Mouse (Mus musculus) regulatory T cell (primary cell): ENCODE data around the gene Kif1bp.
"Not testable (repeated sequence)": the region's sequence is repeated elsewhere in the genome, so short reads cannot be mapped to it uniquely, and the experiment has no call there.

Experiments
- in situ Hi-C: fragments of 300-600 bp; cut with MboI, MseI; formaldehyde crosslinking; loops from one replicate; pipeline ENCODE4 v1.15.1; 2025; ENCODE audit warnings: high pct_unique_total_duplicates

Gene Kif1bp

DNA sequence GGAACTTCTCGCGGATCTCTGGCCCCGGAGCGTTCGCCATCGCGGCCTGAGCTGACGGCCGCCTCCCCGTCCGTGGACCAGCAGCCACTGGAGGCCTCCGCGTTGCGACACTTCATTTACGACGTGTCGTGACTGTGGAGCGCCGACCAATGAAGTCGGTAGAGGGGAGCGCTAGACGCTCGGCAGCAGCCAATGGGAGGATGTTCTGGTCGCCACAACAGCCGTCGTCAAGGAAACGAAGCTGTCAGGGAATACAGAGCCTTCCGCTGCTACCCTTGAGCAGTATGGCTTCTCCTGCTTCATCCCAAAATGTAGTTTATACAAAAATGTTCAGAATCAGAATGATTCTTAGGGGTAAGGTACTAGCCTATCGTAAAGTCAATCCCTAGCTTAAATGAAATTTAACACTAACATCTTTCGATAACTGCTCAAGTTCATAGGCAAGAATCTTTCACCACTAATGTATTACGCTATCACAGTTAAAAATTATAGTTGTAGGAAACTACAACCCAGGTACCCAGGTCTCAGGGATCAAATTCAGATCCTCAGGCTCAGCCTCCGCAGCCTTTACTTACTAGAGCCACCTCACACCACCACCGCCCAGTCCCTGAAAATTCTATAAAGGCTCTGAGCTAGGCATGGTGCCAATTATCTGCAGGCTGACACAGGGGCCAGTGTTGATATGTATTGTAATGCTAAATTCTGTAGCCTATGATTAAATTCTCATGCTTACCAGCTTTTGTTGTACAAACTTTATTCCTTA lies at the start of gene Kif1bp:
Gene Kif1bp, minus strand, starts transcription at position 120 of the 763 bp plus-strand sequence.
- in situ Hi-C loops: no loop called here

DNA sequence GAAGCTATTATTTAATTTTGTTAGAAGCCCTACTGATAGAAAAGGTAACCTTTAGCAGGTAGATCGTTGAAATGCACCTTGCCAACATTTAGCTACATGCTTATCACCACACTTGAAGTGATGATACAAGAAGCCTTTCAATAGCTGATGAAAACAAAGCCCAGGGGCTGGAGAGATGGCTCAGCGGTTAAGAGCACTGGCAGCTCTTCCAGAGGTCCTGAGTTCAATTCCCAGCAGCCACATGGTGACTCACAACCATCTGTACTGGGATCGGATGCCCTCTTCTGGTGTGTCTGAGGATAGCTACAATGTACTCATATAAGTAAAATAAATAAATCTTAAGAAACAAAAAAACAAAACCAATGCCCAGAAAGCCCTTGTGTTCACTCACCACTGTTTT lies 25.9 kb upstream of the Kif1bp start:
- in situ Hi-C loops: no loop called here

DNA sequence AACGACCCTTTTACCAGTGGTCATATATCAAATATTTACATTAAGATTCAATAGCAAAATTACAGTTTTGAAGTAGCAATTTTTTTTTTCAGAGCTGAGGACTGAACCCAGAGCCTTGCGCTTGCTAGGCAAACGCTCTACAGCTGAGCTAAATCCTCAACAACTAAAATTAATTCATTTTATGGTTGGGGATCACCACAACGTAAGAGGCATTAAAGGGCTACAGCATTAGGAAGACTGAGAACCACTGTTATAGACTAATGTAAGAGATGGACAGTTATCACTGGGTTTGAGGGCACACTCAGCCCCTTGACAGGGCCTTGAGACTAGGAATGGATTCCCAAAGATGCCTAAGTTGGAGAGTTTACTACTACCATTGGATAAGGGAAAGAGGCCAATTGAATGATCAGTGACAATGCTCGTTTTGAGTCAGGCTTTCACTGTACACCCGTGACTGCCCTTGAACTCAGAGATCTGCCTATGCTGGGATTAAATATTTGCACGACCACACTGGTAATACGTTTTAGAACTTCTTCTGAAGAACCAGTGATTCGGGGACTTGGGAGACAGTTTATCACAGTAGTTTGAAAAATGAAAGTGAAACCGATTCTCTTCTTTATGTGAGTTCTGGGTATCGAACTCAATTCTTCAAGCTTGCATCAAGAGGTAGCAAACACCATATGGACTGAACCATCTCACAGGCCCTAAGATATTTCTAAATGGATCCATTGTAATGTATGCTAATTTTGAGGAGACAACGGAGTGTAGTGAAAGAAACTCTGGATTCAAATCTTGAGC lies 25.2 kb upstream of the Kif1bp start:
- in situ Hi-C loops: no loop called here

DNA sequence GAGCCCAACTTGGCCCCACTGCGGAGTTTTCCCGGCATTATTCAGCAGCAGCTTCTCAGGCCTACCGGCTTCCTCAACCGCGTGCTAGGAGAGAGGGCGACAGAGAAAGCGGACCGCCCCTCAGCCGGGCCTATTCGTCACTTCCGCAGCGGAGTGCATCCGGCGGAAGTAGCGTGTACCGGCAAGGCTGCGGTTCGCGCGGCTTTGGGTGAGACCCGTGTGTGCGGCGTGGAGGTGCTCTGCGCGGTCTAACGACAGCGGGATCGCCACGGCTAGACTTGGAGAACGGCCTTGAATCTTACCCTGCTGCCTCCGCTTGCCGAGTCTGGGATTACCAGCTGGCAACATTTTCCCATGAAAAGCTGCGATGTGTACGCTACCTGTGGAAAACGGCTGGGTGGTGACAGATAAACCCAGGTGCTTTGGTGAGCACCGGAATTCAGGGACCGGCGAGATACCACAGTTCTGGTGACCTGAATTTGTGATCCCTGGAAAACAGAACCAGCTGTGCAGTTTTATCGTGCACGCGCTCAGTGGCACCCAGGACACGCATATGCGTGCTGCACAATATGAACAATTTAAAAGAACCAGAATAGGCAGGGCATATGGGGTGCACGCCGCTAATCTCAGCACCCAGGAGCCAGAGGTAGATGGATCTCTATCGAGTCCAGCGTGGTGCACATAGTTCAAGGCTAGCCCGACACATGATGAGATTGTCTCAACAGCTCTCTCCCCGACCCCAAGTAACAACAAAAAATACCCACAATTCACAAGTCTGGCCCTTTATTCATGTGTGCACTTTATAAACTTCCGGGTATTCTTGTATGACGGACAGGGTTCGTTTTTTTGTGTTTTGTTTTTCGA lies 24.2 kb upstream of the Kif1bp start, which contains the start of gene Ddx21:
Gene Ddx21, minus strand, starts transcription at position 105 of the 864 bp plus-strand sequence.
- in situ Hi-C loops: no loop called here

DNA sequence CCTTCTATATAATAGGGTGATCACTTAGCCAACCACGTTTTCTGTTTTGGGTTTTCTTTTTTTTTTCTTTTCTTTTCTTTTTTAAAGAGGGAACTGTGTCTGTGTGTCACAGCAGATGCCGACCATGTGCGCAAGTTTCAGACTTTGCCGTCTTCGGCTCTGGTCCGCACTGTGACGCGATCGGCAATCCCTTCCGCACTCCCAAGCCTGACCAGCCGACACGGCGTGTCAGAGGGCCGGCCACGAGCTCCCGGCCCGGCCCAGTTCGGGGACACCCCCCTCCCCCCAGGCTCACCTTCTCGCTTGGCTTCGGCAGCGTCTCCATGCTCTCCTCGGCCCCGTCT lies 23.5 kb upstream of the Kif1bp start:
- in situ Hi-C loops: no loop called here

DNA sequence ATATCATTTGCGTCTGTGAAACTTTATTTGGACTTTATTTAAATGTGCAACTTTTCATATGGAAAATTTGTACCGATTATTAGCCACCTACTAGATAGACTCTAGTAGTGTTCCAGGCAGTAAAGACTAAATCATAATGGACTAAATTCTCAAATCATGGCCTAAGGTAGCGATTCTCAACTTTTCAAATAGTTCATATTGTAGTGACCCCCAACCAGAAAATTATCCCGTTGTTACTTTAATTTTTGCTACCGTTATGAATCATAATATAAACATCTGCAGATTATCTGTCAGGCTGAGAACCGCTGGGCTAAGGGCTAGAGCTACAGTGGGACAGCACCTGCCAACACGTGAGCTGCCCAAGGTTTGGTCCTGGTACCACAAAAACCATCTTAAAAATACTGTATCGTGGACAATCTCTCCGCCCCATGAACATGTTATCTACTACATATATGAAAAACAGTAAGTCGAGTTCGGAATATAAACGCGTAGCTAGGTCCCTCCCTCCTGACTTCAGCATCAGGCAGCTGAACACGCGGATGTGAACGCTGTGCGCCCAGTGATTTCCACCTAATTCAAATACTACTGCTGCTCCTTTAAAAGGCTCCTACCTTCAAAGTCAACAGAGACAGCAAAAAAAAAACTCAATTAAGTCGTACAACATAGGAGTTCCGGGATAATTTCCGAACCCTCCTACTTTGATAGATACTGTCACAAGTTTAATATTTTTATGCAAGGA lies 23.0 kb upstream of the Kif1bp start:
- in situ Hi-C loops: no loop called here

DNA sequence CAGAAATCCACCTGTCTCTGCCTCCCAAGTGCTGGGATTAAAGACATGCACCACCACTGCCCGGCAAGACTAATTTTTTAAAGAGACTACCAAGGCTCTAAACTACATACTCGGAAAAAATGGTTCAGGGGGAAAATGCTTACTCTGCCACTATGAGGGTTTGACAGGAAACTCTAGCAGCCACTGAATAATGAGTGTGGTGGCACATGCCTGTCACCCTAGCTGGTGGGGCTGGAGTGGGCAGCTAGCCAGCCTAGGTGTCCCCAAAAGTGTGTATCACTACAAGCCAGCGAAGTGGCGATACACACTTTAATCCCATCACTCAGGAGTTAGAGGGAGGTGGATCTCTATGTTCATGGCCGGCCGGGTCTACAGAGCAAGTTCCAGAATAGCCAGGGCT lies 21.8 kb upstream of the Kif1bp start:
- in situ Hi-C loops: no loop called here

DNA sequence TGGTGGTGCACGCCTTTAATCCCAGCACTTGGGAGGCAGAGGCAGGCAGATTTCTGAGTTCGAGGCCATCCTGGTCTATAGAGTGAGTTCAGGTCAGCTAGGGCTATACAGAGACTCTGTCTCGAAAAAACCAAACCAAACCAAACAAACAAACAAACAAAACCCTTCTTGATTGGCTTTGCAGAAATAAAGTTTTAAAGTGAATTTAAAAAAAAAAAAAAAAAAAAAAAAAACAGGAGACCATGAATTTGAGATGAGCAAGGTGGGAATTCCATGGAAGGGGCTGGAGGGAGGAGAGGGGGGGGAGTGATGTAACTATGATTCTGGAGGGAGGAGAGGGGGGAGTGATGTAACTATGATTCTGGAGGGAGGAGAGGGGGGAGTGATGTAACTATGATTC lies 21.1 kb upstream of the Kif1bp start:
- in situ Hi-C loops: loop anchor here (5.0 kb wide), 1 partner anchor 43 kb away; no protein-coding TSS in a partner anchor

DNA sequence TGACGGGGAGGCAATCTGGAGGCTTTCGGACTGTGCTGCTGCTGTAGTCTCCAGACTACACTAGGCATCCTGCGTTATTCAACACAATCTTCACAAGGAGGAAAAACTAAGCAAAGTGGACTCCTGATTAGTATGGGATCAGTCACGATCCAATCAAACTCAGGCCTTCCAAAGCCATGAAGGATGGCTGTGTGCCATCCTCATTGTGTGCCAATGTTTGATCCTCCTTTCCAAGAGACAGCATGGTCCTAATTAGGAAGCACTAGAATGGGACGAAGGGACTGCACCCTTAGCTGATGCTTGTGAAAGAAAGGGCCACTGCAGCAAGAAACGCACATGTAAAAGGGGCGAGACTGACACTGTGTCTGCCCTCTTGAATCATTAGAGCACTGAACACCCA lies 14.2 kb upstream of the Kif1bp start:
- in situ Hi-C loops: no loop called here

DNA sequence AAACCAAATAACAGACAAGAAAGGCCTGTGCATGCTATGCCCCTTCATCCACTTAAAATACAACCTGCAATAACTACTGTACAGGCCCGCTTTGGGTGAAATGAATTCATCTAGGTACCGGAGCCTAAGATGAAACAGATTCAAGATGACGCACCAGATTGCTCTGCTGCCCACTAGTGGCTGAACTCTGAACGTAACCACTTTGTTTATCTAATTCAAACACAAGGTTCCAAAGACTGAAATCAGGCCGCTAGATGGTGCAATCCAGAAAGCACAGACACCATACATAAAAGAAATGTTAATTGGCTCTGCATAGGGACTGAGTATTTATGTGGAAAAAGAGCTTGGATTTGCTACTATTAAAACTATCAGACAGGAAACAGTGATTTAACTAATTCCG lies 11.9 kb upstream of the Kif1bp start:
- in situ Hi-C loops: no loop called here

DNA sequence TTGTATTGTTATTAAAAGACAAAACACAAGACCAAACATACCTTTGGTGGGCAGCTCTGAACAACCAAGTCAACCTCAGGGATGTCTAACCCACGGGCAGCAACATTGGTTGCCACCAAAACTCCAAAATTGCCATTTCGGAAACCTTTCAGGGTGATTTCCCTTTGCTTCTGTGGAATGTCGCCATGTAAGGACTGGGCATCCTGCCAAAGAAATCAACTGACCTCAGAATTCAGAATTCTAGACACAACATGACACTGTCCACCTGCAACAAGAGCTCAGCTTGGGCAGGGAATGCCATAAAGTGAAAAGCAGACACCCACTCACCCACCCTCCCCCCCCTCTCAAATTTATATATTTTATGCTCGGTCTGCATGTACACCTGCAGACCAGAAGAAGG lies 10.4 kb upstream of the Kif1bp start:
- in situ Hi-C loops: no loop called here

DNA sequence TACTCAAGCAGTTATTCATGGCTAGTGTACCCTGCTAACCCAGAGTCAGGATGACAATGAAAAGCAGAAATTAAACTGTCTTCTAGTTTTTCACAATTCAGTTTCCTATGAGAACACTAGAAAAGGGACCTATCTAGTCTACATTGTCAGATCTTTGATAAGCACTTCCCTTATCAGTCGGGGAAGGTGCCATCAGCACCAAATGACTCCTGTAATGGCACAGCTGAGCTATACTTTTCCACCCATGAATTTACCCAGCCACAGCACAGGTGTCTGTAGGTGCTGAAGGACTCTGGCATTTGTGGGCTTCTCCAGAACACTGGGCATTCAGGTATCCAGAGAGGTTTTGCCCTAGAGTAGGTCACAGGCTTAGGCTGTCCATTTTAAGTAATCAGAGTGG lies 5.0 kb upstream of the Kif1bp start:
- in situ Hi-C loops: no loop called here

DNA sequence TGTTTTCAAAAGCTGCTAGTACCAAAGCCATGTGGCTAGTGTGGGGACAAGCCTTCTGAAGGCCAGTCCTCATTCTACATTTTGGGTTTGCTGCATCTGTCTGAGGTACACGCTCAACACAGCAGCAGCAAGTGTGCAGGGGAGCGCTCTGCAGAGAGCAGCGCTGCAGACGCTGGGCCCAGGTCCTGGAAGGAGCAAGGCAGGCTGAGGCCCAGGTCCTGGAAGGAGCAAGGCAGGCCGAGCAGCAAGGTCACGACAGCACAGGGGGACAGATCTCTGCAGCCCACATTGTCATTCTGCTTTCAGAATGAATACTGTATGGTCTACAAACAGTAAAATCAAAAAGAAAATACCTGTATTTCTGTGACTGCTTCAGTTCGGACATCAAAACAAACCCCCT lies 4.4 kb upstream of the Kif1bp start:
- in situ Hi-C loops: no loop called here

DNA sequence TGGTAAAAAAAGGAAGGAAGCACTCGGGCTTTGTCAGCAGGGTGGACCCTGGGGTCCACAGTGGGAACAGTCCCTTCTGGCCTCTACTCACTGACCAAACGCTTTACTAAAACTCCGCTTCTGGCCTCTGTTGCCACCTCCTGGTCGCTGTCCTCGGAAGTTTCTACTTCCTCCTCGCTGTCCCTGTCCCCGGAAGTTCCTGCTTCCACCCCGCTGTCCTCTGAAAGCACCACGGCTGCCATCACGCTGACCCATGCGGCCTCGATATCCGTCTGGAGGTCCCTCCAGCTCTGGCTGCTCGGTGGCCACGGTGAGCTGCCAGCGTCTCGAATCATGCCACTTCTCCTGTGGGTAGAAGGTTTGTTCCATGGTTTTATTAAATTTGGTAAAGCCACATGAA lies 4.0 kb upstream of the Kif1bp start:
- in situ Hi-C loops: no loop called here

DNA sequence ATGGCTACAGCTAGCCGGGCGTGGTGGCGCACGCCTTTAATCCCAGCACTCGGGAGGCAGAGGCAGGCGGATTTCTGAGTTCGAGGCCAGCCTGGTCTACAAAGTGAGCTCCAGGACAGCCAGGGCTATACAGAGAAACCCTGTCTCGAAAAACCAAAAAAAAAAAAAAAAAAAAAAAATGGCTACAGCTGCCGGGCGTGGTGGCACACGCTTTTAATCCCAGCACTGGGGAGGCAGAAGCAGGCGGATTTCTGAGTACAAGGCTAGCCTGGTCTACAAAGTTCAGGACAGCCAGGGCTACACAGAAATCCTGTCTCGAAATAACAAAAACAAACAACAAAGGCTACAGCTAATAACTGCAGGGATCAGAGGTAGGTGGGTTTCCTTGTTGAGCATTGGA lies 872 bp upstream of the Kif1bp start:
- in situ Hi-C loops: not testable (repeated sequence)

DNA sequence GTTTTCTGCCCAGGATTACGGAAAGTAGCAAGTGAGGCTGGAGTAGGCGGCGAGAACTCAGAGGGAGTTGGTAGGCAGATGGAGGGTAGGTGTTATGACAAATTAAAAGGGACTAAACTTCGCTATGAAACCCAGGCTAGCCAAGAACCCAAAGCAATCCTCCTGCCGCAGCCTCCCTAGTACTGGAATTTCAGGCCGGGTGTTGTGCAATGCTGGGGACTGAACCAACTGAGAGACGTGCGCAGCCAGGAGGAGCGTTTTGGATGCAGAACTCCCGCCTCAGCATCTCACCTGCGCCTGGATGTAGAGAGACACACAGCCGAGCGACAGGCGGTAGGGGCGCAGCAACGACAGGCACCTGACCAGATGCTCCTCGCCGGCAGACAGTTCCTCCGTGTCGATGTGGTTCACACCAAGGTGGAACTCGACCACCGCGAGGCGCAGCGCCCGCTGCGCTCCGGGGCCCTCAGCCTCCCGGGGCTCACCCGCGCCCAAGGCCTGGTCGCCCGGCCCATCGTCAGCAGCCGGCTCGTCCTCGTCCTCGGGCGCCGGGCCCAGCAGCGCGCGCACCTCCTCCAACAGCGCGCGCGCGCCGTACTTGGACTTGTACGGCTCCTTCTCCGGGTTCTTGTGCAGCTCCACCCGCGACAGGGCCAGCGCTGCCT lies 452 bp downstream of the Kif1bp start:
- in situ Hi-C loops: no loop called here

DNA sequence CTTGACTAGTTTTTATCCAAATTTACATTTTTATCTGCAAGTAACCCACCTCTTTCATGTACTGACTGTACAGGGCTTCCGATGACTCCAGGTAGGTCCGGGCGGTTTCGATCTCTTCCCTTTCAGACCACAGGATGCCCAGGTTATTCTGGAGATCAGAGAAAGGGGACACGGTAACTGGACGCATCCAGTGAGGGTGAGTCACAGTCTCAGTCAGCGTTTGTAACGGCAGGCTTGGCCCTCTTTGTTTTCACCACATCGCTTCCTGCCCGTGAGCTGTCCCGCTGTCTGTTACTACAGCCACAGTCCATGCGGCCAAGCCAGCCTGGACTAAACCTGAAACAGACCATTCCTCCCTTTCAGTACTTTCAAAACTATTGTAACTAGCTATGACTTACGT lies 3.3 kb downstream of the Kif1bp start:
- in situ Hi-C loops: no loop called here

DNA sequence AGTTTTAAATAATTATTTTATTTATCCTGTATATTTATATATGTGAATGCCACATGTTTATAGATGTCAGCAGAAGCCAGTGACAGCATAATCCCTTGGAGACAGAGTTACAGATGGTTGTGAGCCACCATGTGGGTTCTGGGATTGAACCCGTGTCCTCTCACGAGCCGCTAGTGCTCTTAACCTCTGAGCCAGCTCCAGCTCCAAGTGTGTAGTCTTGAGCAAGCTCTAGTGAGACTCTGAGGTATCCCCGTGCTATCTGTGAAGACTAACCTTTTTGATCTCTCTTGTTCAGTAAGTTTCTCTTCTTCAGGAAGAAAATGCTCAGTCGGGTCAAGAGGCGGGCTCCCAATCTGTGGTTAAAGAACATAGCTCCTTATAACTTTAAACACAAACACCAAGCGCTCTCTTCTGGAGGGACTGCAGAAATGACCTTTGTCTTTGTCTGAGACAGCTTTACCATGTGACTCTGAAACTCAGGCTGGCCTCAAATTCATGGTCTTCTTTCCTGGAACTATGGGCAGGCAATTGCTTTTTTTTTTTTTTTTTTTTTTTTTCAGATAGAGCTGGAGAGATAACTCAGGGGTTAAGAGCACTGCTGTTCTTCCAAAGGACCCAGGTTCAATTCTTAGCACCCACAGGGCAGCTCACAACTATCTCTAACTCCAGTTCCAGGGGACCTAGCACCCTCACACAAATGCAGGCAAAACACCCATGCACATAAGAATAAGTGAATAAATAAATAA lies 8.0 kb downstream of the Kif1bp start:
- in situ Hi-C loops: no loop called here

DNA sequence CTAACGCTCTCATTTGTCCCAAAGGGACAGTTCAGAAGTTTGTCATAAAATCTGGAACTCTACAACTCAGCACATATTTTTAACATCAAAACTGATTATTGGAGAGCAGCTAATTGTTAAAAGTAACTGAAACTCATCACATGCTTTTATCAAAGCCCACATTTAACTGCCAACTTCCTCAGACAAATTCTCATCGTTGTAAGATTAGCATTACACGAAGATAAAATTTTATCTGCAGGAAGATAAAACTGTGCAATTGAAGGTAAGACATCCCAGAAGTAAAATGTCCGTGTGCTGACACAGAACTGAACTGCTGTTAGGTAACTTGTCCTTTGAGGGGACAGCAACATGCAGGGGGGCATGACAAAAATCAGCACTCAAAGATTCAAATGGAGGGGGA lies 9.4 kb downstream of the Kif1bp start:
- in situ Hi-C loops: no loop called here

DNA sequence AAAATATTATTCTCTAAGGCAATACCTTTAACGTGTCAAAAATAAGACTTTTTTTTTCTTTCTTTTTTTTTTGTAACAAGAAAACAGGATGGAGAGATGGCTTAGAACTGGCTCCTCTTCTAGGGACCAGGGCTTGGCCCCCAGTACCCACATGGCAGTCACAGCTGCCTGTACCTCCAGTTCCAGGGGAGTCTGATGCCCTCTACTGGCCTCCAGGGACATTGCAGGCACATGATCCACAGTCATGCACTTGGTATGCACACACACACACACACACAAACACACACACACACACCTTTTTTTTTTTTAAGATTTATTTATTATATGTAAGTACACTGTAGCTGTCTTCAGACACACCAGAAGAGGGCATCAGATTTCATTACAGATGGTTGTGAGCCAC lies 20.5 kb downstream of the Kif1bp start:
- in situ Hi-C loops: no loop called here
